Mouse (Mus musculus) kidney, postnatal 10 days (tissue): ENCODE data around the gene Bhlha15.
A peak's percentile ranks its signal among the peaks of the same experiment; 100 is the strongest.

Experiments
- DNase-seq: peaks from one replicate; pipeline ENCODE4 v3.0.0; 2021; ENCODE audit warnings: mixed read lengths

The Bhlha15 gene

GRCm38 (mm10) chr5:144192673-144193072 lies 2.6 kb downstream of the Bhlha15 start:
- DNase-seq = no peak

GRCm38 (mm10) chr5:144194416-144194815 lies 4.3 kb downstream of the Bhlha15 start:
- DNase-seq = no peak

GRCm38 (mm10) chr5:144195567-144195966 lies 5.5 kb downstream of the Bhlha15 start:
- DNase-seq = no peak

DNA sequence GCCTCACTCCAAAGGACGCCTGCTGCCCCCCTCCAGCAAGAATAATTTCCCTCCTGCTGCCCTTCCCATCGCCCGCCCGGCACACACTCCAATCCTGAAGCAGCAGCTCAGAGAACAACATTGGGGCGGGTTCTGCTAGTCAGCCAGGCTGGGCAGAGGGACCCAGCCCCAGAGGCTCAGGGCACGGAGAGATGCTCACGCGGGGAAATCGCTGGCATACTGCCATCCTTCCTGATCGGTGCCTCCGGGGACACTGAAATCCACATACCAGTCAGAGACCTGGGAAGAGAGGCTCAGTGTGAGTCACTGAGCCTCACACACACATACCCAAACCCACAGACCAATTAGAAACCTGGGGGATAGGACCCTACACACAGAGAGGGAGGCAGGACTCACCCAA lies 10.5 kb downstream of the Bhlha15 start:
- DNase-seq = no peak

DNA sequence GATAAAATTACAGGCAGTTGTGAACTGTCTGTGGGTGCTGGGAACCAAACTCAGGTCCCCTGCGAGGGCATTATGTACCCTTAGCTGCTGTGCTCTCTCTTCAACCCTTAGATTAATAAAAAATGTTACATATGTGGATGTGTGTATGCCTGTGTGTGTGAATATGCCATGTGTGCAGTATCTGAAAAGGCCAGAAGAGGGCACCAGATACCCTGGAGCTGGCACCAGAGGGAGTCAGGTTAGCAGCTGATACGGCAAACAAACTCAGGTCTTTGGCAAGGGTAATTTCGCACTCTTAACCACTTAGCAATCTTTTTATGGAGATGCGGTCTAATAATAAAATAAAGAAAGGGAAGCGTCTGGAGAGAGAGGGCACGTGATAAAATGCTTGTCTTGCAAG lies 12.3 kb downstream of the Bhlha15 start:
- DNase-seq = no peak

DNA sequence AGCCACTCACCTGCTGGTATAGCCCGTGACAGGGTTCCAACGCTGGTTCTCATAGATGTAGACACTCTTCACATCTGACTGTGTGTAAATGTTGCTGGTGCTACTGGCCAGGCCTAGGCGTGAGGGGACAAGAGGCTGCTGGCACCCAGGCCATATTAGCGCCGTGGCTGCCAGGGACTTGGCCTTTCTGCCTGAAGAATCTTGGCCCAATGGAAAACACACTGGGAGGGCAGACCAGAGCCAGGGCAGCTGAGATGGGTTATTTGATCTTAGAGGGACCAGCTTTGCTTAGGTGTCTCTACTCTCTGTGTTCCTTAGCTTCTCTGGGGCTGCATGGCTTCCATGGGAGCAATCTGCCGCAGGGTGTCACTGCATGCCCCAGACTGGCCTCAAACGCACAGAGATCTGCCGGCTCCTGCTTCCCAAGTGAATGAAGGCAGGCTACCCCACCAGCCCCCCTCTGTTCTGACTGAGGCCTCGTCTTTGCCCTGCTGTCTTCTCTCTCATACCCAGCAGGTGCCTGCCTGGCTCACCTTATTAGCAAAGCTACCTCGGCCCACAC lies 13.4 kb downstream of the Bhlha15 start:
- no peak for DNase-seq

DNA sequence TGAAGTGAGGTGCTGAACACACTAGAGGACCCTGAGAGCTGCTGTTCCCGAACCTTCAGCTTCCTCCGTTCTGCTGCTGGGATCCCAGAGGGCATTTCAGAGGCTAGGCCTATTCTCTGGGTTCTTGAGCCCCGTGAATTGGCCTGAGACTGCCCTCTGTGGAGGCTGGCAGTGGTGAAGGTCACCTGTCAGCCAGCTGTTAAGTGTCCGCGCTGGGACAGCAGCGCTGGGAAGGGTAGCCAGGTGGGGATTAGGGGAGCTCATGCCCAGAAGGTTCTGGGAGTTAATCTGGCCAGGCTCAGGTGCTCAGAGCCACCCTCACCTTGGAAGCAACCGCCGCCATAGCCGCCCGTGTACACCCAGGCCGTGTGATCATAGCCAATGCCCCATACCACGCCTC lies 14.2 kb downstream of the Bhlha15 start:
- no peak for DNase-seq

DNA sequence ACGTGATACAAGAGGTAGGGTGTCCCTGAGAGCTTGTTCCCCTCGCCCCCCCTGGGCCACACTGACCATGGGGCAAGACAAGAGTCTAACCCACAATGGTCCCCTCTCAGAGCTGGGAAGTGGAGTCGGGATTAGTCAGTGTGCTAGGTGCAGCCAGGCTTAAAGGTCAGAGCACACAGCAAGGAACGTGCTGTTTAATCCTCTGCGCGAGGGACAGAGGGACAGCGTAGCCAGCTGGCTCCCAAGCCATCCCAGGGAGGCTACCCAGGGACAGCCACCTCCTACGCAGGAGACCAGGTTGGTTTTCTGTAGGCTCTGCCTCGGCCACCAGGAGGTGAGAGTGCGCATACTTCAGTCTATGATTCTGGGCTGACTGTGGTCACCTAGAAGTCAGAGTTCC lies 14.8 kb downstream of the Bhlha15 start:
- DNase-seq = no peak

DNA sequence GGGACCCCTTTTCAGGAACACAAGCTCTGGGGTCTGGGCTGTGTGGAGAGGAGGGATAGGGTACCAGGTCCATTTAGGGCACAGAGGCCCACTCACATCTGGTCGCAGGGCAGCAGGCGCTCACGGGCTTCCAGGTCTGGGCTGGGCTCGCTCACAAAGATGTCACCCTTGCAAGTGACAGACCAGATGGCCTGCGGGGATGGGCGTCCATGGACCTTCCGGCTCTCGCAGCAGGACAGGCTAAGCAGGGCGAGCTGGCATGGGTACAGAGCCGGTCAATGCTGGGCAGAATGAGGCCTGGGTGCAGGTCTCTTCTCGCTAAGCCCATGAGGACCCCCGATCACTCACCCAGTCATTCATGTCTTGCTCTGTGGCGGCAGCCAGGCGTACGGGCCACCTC lies 16.0 kb downstream of the Bhlha15 start:
- DNase-seq = no peak

DNA sequence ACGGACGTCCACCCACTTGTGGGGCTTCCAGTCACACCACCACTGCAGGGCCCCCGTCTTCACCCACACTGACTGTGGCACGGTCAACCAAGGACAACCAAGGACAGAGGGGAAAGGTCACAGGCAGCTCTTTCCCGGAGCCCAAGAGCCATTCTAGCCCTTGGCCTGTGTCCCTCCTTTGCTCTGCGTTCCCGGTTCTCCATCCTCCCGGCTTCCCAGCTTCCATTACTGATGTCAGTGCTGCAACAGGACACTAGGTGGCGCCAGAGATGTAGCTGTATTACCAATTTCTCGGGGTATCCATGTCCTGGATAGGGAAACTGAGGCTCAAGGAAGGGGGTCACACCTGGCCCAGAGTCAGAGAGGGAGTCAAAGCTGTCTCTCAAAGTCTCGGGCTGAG lies 17.4 kb downstream of the Bhlha15 start:
- DNase-seq = peak; percentile 72

DNA sequence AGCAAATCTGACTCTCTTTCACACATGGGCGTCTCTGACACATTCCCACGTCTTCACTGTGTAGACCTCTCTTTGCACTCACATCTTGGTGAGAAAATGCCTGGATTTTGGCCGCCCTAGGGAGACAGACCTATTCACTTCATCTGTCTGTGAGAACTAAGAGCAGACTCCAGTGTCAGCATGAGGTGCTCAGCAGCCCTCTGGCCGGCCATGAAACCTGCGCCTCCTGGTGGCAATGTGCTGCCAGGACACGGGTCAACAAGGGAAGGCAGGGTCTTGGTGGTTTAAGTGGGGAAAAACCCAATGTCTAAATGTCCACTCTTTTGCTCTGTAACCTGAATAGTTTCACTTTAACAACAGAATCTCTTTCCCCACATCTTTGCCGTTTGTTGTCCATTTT lies 24.4 kb downstream of the Bhlha15 start:
- peak; percentile 79 for DNase-seq

DNA sequence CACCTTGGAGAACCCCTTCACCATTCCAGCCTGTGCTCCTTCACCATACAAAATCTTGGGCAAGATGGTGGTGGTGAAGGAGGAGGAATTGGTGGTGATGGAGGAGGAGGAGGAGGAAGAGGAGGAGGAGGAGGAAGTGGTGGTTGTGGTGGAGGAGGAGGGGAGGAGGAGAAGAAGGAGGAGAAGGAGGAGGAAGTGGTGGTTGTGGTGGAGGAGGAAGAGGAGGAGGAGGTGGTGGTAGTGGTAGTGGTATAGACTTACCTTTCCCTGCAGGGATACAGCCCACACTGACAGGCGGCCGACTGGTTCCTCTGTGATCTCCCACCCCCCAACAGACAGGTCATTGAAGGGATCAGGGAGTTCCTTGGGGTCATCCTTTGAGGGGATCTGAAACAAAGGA lies 25.9 kb downstream of the Bhlha15 start:
- DNase-seq = no peak

GRCm38 (mm10) chr5:144218061-144218460 lies 28.0 kb downstream of the Bhlha15 start:
- no peak for DNase-seq

- peak; percentile 51 for DNase-seq
Measured at GRCm38 (mm10) chr5:144219306-144219705, 29.2 kb downstream of the Bhlha15 start.

DNA sequence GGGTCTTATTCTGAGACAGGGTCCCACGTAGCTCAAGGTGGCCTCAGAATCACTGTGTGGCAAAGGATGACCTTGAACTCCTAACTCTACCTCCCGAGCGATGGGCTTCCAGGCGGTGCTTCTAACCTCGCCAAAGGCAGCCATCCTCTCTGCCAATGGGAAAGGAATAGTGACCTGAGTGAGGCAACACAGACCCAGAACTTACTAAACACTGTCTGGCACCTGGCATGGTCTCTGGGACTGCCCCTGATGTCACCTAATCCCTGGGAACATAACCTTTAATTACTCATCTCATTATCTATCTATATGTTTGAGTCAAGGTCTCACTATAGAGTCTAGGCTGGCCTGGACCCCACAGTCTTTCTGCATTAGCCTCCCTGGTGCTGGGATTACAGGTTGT lies 29.9 kb downstream of the Bhlha15 start:
- DNase-seq = no peak

GRCm38 (mm10) chr5:144221305-144221704 lies 31.2 kb downstream of the Bhlha15 start:
- no peak for DNase-seq

DNA sequence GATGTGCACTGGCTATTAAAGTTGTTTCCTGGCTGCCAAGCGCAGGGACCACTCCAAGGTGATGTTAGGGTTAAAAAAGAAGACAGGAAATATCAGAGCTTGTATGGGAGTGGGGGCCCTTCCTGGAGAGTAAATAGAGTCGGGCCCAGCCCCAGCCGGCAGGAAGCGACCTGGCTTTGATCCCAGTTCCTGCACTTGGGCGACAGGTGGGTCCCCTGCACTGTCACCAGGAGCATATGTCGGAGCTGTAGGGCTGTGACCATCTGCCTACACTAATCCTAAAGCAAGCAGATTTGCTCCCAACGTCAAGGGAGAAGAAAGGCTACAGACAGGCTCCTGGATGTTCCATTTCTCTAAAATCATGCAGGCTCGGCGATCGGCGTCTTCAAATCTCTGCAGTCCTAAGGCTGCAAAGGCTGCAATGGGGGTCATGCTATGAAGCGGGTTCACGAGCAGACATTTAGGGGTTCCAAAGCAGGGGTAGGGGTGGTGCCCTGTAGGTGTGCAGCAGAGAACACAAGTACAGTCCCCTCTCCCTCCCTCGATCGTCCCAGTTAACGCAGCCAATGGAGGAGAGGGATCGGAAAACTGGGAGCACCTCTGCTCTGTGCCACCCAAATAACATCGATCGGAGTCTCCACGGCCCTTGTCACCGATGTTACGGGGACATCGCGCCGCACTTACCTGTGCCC lies 32.9 kb downstream of the Bhlha15 start:
- peak; percentile 79 for DNase-seq

- DNase-seq = peak; percentile 97
Measured at GRCm38 (mm10) chr5:144223503-144223862, 33.4 kb downstream of the Bhlha15 start, which contains the start of gene Tecpr1. Gene Tecpr1, minus strand, starts transcription at chr5:144223615.

DNA sequence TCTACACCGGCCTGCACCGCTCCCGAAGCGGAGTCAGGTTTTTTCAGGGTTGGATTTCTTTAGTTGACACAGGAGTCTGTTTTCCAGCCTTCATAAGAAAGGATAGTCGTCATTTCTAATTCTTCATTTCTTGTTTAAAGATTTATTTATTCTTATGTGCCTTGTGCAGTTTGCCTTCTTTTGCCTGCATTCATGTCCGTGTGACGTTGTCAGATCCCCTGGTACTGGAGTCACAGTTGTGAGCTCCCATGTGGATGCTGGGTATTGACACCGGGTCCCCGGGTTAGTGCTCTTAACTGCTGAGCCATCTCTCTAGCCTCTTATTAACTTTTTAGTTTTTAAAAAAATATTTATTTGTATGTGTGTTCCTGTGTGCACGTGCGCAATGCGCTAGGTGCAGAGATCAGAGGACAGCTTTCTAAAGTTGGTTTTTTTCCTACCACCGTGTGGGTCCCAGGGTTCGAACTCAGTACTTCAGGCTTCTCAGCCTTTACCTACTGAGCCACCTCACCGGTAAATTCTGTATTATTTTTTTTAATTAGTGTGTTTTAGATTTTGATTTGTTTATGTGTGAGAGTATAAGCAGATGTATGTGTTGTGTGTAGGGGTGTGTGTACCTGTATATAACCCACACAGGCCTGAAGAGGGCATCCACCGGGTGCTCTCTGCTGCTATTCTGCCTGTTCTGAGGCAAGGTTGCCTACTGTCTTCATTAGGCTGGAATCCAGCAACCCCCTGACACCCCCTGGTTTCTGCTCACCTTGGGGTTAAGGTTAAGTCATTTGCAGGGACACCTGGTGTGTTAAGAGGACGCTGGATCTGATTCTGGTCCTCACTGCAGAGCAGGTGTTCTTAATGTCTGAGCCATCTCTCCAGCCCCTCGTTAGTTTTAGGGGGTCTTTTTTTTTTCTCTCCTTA lies 34.1 kb downstream of the Bhlha15 start:
- DNase-seq = no peak

DNA sequence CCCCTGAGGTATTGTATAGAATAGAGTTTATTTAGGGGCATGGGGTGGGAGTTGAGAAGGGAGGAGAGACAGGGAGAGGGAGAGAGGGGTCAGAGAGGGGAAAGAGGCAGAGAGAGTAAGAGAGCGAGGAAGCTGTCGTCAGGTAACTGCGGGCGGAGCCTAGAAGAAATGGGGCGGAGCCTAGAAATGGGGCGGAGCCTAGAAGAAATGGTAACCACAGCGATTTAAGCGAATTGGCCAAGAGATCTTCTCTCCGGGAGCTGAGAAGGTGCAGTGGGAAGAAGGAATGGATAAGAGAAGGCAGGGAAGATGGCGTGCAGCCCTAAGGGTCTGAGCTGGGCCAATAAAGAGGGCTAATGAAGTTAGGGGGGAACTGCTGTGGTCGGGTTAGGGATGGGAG lies 36.1 kb downstream of the Bhlha15 start:
- DNase-seq = no peak

- no peak for DNase-seq
Measured at GRCm38 (mm10) chr5:144230216-144230615, 40.1 kb downstream of the Bhlha15 start.

GRCm38 (mm10) chr5:144231410-144231809 lies 41.3 kb downstream of the Bhlha15 start:
- DNase-seq = no peak

DNA sequence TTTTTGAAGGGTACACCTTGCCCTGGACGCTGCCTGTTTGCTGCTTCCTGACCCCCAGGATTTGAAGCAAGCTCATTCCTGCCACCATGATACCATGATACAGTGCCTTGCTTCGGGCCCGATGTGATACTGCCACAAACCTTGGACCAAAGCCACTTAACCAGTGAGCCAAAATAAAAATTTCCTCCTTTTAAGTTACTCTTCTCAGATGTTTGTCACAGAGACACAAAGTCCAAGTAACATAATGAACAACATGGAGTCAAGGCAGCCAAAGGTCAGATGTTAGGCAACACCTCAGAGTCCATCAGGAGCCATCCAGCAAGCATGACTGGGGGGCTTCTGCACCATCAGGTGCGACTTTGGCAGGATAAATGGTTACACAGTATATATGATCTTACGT lies 42.4 kb downstream of the Bhlha15 start:
- no peak for DNase-seq

DNA sequence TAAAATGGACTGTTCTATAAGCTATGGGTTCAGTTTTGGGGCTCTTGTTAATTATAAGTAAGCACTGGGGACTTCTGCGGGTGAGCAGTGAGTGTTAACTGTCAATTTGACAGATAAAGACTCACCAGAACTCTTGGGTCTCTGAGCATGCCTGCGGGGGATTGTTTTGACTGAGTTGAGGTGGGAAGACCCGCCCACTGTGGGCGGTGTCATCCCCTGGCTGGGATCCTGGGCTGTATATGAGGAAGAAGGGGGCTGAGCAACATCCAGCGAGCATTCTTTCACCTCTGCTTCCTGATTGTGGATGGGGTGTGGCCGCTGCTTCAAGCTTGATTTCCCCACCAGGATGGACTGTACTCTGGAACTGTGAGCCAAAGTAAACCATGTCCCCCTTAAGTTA lies 44.1 kb downstream of the Bhlha15 start:
- no peak for DNase-seq
